Mouse (Mus musculus): ENCODE data around the gene Gsdma2. TPM values are rescaled to one million over a fixed set of nuclear protein-coding genes. Genes with fewer than 3 reads are reported as not detected.

The Gsdma2 gene
- total RNA-seq (2023), result not detected

DNA sequence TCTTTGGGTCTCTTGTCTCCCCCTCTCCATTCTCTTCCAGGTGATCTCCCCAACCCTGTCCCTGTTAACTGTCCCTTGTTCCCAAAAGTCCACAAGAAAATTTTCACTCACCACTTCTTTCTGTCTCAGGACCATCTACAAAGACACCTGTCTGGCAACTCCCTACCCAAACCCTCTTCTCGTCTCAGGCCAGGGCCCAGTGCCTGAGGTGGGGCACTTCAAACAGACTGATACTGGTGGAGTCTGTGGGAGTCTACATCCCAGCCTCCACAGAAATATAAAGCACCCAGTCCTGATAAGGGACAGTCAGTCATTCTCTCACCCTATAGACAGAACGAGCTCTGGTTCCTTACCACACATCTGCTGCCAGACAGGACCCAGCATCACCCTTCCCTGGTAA lies at the start of gene Gsdma2:
Gene Gsdma2, plus strand, starts transcription at position 301 of the 400 bp plus-strand sequence.

DNA sequence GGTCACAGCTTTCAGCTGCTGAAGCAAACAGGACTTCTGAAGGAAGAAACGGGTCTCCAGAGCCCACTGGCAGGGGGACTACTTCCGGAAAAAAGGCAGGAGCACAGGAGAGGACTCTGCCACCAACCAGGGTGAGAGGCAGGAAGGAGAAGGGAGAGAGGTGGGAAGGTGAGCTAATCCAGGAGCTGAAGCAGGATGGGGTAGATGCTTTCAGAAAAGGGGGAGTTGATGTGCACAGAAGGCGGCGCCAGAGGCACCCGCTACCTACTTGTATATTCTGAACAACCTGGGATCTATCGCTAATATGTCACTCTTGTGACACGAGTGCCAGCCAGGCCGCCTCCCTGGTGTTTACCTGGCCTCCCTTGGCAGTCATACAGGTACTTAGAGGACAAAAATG lies 48.6 kb upstream of the Gsdma2 start, which contains the start of gene Lrrc3c:
Gene Lrrc3c, plus strand, starts transcription at position 301 of the 400 bp plus-strand sequence.

GRCm38 (mm10) chr11:98625611-98626410 lies 20.7 kb upstream of the Gsdma2 start, which contains the start of the genes Gm12355 and Gsdma3:
Gm12355 (minus strand) TSS chr11:98625661.
Gsdma3 (plus strand) TSS chr11:98626360.

DNA sequence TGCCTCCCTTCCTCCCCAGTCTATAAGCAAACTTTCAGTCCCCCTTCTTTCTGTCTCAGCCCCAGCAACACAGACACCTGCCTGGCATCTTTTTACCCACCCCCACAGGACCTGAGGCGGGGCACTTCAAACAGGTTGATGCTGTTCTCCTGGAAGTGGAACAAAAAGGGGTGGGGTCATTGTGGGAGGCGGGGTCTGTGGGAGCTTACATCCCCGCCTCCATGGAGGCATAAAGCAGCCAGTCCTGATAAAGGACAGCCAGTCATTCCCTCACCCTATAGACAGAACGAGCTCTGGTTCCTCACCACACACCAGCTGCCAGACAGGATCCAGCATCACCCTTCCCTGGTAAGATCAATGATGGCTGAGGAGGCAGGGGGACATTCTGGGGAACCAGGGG lies 17.5 kb downstream of the Gsdma2 start, which contains the start of gene Gsdma:
Gene Gsdma, plus strand, starts transcription at position 261 of the 400 bp plus-strand sequence.

DNA sequence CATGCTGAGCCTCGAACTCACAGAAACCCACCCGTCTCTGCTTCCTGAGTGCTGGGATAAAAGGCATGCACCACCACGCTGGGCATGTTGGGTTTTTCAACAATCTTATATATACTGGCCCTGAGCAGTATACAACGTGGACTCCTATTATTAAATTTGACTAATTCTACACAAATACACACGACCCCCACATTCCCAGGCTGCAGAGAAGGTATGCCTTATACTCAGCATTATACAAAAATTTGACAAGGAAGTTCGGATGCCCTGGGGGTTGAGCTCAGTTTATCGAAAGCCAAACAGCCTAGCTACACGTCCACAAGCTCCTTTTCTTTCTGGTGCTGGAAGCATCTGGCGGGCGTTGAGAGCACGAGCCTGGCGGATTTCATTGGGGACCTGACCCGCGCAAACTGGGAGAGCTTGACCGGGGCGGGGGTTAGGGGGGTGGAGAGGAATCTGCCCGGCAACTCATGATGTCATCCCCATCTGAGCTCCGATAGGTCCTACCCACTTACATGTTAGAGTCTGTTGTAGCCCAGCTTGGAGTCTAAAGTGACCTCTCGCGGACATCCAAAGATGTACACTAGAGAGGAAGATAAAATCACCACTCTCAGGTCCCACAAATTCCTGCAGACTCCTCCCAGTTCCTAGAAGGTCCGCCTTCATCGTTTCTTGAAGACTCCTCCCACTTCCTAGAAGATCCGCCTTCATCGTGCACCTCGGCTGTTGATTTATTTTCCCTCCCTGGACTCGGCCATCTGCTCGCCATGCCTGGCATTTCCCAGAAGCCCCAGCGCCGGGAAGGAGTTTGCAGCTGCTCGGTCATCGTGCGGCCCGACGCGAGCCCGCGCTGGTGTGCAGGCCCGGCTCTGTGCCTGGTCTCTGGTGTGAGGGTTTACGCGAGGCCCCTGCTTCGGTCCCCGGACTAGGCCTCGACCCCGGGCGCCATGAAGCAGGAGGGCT lies 35.5 kb downstream of the Gsdma2 start, which contains the start of gene Psmd3:
Gene Psmd3, plus strand, starts transcription at position 769 of the 960 bp plus-strand sequence.

DNA sequence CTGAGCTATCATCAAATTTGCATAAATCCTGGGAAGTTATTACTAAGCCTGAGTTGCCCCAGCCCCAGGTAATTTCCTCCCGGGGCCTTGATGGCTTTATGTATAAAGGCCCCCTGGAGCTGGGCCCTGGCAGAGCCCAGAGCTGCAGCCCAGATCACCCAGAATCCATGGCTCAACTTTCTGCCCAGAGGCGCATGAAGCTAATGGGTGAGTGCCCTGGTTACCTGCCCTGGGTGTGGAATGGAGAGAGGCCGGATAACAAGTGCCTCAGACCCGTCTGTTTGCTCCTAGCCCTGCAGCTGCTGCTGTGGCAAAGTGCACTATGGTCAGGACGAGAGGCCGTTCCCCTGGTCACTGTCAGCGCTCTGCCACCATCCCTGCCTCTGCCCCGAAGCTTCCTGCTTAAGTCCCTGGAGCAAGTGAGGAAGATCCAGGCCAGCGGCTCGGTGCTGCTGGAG lies 54.7 kb downstream of the Gsdma2 start, which contains the start of gene Csf3:
Gene Csf3, plus strand, starts transcription at position 51 of the 458 bp plus-strand sequence.

Other genes with a start within 250 kb of the Gsdma2 start
- gene Pgap3, start 246.3 kb upstream of the Gsdma2 start, total RNA-seq (2023), result 1 to 10 TPM; 4.0 to 4.1 TPM
- gene Erbb2, start 234.3 kb upstream of the Gsdma2 start, total RNA-seq (2023), result 1 to 10 TPM; 3.2 to 4.6 TPM
- gene Mien1, start 207.8 kb upstream of the Gsdma2 start, total RNA-seq (2023), result 10 to 100 TPM; 55.1 to 60.0 TPM
- gene Grb7, start 200.4 kb upstream of the Gsdma2 start, total RNA-seq (2023), result not detected
- gene Ikzf3, start 100.7 kb upstream of the Gsdma2 start, total RNA-seq (2023), result 10 to 100 TPM; 19.1 to 27.8 TPM
- 1 to 10 TPM in 1 of 2 experiments, not detected in 1; 3.4 TPM for gene Zpbp2, start 95.7 kb upstream of the Gsdma2 start, total RNA-seq (2023)
- 10 to 100 TPM; 10.9 to 11.8 TPM for gene Ormdl3, start 59.4 kb upstream of the Gsdma2 start, total RNA-seq (2023)
- gene Lrrc3c, start 48.5 kb upstream of the Gsdma2 start, total RNA-seq (2023), result not detected
- gene Gm12355, start 21.1 kb upstream of the Gsdma2 start, total RNA-seq (2023), result 10 to 100 TPM; 15.7 to 17.2 TPM
- not detected for gene Gsdma3, start 20.4 kb upstream of the Gsdma2 start, total RNA-seq (2023)
- under 1 TPM in 1 of 2 experiments, not detected in 1; 0.24 TPM for gene Gsdma, start 17.6 kb downstream of the Gsdma2 start, total RNA-seq (2023)
- 10 to 100 TPM; 55.3 to 60.4 TPM for gene Psmd3, start 35.8 kb downstream of the Gsdma2 start, total RNA-seq (2023)
- not detected for gene Csf3, start 54.5 kb downstream of the Gsdma2 start, total RNA-seq (2023)
- 10 to 100 TPM; 42.8 to 50.5 TPM for gene Med24, start 82.7 kb downstream of the Gsdma2 start, total RNA-seq (2023)
- 10 to 100 TPM; 17.9 to 20.1 TPM for gene Thra, start 93.9 kb downstream of the Gsdma2 start, total RNA-seq (2023)
- gene Nr1d1, start 128.6 kb downstream of the Gsdma2 start, total RNA-seq (2023), result 10 to 100 TPM; 21.6 to 27.8 TPM
- gene Msl1, start 148.8 kb downstream of the Gsdma2 start, total RNA-seq (2023), result 100 to 1,000 TPM; 121 to 126 TPM
- gene Casc3, start 158.1 kb downstream of the Gsdma2 start, total RNA-seq (2023), result 10 to 100 TPM; 78.5 to 94.7 TPM
- under 1 TPM; 0.33 to 0.50 TPM for gene Rapgefl1, start 190.0 kb downstream of the Gsdma2 start, total RNA-seq (2023)
- gene Wipf2, start 216.9 kb downstream of the Gsdma2 start, total RNA-seq (2023), result 10 to 100 TPM; 31.9 to 44.6 TPM

Measured in monocyte, adult 59 days (primary cell).